Mouse (Mus musculus) megakaryocyte-erythroid progenitor cell, adult 5 weeks (primary cell): Measurements from ENCODE around the gene Olfr1301. TPM values are rescaled to one million over a fixed set of nuclear protein-coding genes. Genes with fewer than 3 reads are reported as not detected.

ENCODE experiments used
- polyA plus RNA-seq: library from polyadenylated mRNA; stranded (reverse); fragments of >175 nt; gene quantifications from 2 replicates; pipeline ENCODE4 v1.2.3, GENCODE M21; 2012

Gene Olfr1301
- not detected in 2 replicates for polyA plus RNA-seq

GRCm38 (mm10) chr2:111750706-111751105 is at the start of gene Olfr1301:
Olfr1301 (plus strand) TSS chr2:111751006.

GRCm38 (mm10) chr2:111777129-111777528 is 26.3 kb downstream of the Olfr1301 start, which contains the start of gene Olfr1302:
Olfr1302 (plus strand) TSS chr2:111777429.

Other genes with a start within 250 kb of the Olfr1301 start
- not detected in 2 replicates for gene Olfr1293-ps, start 225.8 kb upstream of the Olfr1301 start, polyA plus RNA-seq
- gene Olfr1294, start 210.7 kb upstream of the Olfr1301 start, polyA plus RNA-seq = not detected in 2 replicates
- gene Olfr1295, start 181.3 kb upstream of the Olfr1301 start, polyA plus RNA-seq = not detected in 2 replicates
- gene Olfr1297, start 124.5 kb upstream of the Olfr1301 start, polyA plus RNA-seq = not detected in 2 replicates
- gene Olfr1298, start 101.8 kb upstream of the Olfr1301 start, polyA plus RNA-seq = not detected in 2 replicates
- gene Olfr1299, start 89.6 kb upstream of the Olfr1301 start, polyA plus RNA-seq = not detected in 2 replicates
- not detected in 2 replicates for gene Olfr1302, start 26.4 kb downstream of the Olfr1301 start, polyA plus RNA-seq
- not detected in 2 replicates for gene Olfr1303, start 69.3 kb downstream of the Olfr1301 start, polyA plus RNA-seq
- not detected in 2 replicates for gene Olfr1305, start 126.1 kb downstream of the Olfr1301 start, polyA plus RNA-seq
- not detected in 2 replicates for gene Olfr1306, start 165.3 kb downstream of the Olfr1301 start, polyA plus RNA-seq
- gene Olfr1307, start 198.4 kb downstream of the Olfr1301 start, polyA plus RNA-seq = 0.01 TPM in 1 of 2 replicates, not detected in the other
- gene Olfr1308, start 213.9 kb downstream of the Olfr1301 start, polyA plus RNA-seq = not detected in 2 replicates
- not detected in 2 replicates for gene Olfr1309, start 239.3 kb downstream of the Olfr1301 start, polyA plus RNA-seq